Mouse (Mus musculus) lung, embryonic 15.5 days (tissue): ENCODE data around the gene Pde11a. TPM values are rescaled to one million over a fixed set of nuclear protein-coding genes. Genes with fewer than 3 reads are reported as not detected.
A peak's percentile ranks its signal among the peaks of the same experiment; 100 is the strongest.

Experiments used
- ATAC-seq: fragments of 200-750 bp; cut with Nextera tagmentation; 2 replicates; pipeline ENCODE4 v1.8.0; 2017; ENCODE audit warnings: moderate number of reproducible peaks, borderline replicate concordance; ENCODE audit not compliant: low FRiP score, low TSS enrichment; ENCODE audit errors: extremely low read depth
- H3K27ac ChIP-seq: fragments of 300-500 bp; sonication (generic); 2 replicates; pipeline ENCODE4 v1.5.1; 2015; ENCODE audit warnings: moderate library complexity, mild to moderate bottlenecking, inconsistent platforms
- H3K27me3 ChIP-seq: fragments of 300-500 bp; sonication (generic); 2 replicates; pipeline ENCODE4 v1.6.1; 2015; ENCODE audit warnings: inconsistent platforms
- H3K36me3 ChIP-seq: fragments of 300-500 bp; sonication (generic); 2 replicates; pipeline ENCODE4 v1.6.1; 2015; ENCODE audit warnings: inconsistent platforms
- H3K4me1 ChIP-seq: fragments of 300-500 bp; sonication (generic); 2 replicates; pipeline ENCODE4 v1.6.1; 2015; ENCODE audit warnings: inconsistent platforms
- H3K4me2 ChIP-seq: fragments of 300-500 bp; sonication (generic); 2 replicates; pipeline ENCODE4 v1.6.1; 2015; ENCODE audit warnings: inconsistent platforms, mild to moderate bottlenecking, moderate library complexity
- H3K4me3 ChIP-seq: fragments of 300-500 bp; sonication (generic); 2 replicates; pipeline ENCODE4 v1.5.1; 2015; ENCODE audit warnings: mild to moderate bottlenecking, inconsistent platforms
- H3K9ac ChIP-seq: fragments of 300-500 bp; sonication (generic); 2 replicates; pipeline ENCODE4 v1.6.1; 2015; ENCODE audit warnings: inconsistent platforms
- H3K9me3 ChIP-seq: fragments of 300-500 bp; sonication (generic); 2 replicates; pipeline ENCODE4 v1.6.1; 2016; ENCODE audit warnings: inconsistent platforms
- WGBS: fragments of 180-500 bp; shearing (Covaris S2); methylation state at CpG from one replicate; pipeline ENCODE4 v1.1.7; 2015; 5-methylcytosine and 5-hydroxymethylcytosine counted together
- microRNA-seq: library from miRNA; unstranded; fragments of <30 nt; microRNA quantifications from one replicate; pipeline ENCODE4, GENCODE M21; 2016
- polyA plus RNA-seq: library from polyadenylated mRNA; unstranded; fragments of >200 nt; fragmentation: Nextera tagmentation; extraction: Ambion mirVana; gene quantifications from 2 replicates; pipeline ENCODE4 v1.2.1, GENCODE M21; 2015

The Pde11a gene
- polyA plus RNA-seq, 1 experiment from 2014 or later: 0.14 TPM

DNA sequence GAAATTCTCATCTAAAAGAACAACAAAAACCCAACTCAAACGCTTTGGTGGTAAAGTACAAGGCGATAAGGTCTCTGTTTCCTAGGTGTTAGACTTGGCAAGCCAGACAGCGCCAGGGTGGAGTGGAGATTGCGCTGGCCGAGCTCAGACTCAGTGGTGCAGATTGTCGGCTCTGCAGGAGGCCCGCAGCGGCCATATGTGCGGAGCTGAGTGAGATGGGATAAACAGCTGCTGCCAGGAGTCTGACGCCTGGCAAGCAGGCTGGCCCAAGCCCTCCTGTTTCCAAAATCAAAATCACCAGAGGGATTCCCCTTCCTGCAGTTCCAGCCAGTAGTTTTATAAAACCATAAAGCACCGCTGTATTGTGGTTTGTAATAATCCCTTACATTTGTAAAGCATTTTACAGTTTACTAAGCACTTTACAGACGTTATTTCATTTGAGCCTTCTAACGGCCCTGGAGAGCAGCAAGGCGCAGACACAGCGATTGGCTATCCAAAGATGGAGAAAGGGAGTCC is 378.7 kb downstream of the Pde11a start:
- Histone ChIP-seq H3K9ac (no peak overlapping the region), H3K27me3 (no peaks in the 10 kb centered on the region), H3K36me3 (no peaks in the 10 kb centered on the region), H3K4me2 (peak overlapping the region; percentile 35), H3K9me3 (no peaks in the 10 kb centered on the region), H3K4me3 (no peak overlapping the region), H3K27ac (peak overlapping the region; percentile 82), H3K4me1 (peaks cover 32% of the 10 kb centered on the region)
- peak; percentile 73 for ATAC-seq
- 16% methylated on average over 15 of the region's 15 CpGs for WGBS

DNA sequence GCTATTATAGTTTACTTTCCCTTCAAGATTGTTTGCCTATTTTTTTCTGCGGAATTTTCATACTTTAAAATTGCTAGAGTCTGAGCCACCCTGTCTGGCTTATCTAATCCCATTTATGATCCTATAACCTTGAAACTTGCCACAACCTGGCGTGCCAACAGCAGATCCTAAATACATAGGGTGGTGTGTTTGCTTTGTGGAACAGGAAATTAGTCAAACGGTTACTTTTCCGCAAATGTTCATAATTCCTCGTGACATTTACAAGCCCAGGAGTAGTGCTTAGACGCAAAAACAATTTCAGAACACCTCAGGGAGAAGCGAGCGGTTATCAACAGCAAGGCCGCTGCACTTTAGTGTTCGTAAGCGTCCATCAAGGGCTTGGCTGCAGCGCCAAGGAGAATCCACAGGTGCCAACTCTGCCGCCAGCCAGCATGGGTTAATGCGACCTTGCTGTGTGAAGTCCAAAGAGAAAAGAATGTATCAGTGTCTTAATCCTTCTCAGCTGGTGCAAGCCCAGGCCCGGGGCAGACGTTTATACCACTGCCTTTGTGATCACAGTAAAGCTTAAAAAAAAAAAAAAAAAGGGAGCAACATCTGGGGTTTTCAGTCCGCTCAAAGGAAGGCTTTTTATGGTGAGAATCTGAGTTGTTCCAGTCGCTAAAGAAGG is 379.3 kb downstream of the Pde11a start:
- Histone ChIP-seq H3K27ac (peak overlapping the region; percentile 82), H3K9me3 (no peaks in the 10 kb centered on the region), H3K27me3 (no peaks in the 10 kb centered on the region), H3K4me3 (no peak overlapping the region), H3K36me3 (no peaks in the 10 kb centered on the region), H3K9ac (no peak overlapping the region), H3K4me1 (peaks cover 26% of the 10 kb centered on the region), H3K4me2 (peak overlapping the region; percentile 35)
- no peak for ATAC-seq
- 25% methylated on average over 18 of the region's 18 CpGs for WGBS

DNA sequence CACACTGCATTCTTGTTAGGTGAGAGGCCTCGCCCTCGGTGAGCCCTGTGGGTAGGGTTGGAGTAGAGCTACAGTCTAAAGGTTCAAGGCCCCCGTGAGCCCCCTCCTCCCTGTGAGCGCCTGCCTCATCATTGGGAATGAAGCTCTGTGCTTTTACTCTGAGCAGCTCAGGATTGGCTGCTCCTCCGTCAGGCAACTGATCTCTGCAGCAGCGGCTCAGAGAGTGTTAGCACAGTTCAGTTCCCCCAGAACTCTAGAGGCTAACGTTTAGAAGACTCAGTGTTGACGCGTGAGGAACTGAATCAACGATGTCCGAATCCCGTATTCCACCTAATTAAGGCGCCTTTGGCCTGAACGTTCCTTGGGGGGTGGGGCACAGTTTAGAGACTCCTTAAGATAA is 382.9 kb downstream of the Pde11a start:
- Histone ChIP-seq H3K9ac (no peak overlapping the region), H3K27me3 (no peaks in the 10 kb centered on the region), H3K4me1 (peaks cover 16% of the 10 kb centered on the region), H3K36me3 (no peaks in the 10 kb centered on the region), H3K27ac (no peak overlapping the region), H3K4me2 (no peak overlapping the region), H3K4me3 (no peak overlapping the region), H3K9me3 (no peaks in the 10 kb centered on the region)
- WGBS: 37% methylated on average over 14 of the region's 14 CpGs
- ATAC-seq: no peak

DNA sequence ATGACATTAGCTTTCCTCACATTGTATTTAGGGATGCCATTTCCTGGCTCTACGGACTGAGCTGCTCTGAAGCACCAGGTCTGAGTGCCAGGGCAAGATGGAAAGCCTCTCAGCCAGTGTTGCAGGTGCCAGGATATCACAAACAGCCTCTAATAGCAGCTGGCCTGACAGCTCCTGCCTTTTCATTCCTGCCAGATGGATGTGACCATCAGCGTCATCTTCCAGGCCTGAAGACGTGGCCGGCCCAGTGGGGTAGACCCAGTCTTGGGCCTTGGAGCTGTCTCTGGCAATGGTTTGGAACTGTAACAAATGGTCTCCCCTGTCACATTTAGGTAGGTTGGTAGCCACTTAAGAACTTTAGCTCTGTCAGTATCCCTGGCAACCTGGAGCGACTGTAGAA is 385.3 kb downstream of the Pde11a start:
- H3K36me3 ChIP-seq: no peaks in the 10 kb centered on the region
- H3K4me1 ChIP-seq: no peaks in the 10 kb centered on the region
- no peak for ATAC-seq
- H3K9me3 ChIP-seq: no peaks in the 10 kb centered on the region
- no peak overlapping the region for H3K4me3 ChIP-seq
- H3K27ac ChIP-seq: no peak overlapping the region
- H3K27me3 ChIP-seq: no peaks in the 10 kb centered on the region
- no peak overlapping the region for H3K4me2 ChIP-seq
- H3K9ac ChIP-seq: no peak overlapping the region
- WGBS: 87% methylated on average over 5 of the region's 5 CpGs

DNA sequence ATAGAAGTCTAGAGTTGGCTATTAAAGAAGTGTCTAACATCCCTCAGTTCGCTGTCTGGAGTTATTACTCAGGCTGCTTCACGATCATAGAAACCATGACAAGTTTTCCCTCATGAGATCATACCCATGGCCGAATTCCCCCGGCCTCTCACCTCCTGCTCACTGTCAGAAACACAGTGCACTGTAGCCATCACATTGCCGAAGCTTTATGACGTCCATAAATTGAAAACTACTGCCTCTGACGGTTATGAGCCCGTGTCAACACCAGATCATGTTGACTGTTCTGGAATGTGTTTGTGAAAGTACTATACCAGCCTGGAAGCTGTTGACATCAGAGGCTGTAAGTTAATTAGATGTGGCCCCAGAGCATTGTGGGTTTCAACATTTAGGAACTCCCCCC is 387.9 kb downstream of the Pde11a start:
- Histone ChIP-seq H3K4me1 (no peaks in the 10 kb centered on the region), H3K4me3 (no peak overlapping the region), H3K9me3 (no peaks in the 10 kb centered on the region), H3K9ac (no peak overlapping the region), H3K27ac (no peak overlapping the region), H3K36me3 (no peaks in the 10 kb centered on the region), H3K4me2 (no peak overlapping the region), H3K27me3 (no peaks in the 10 kb centered on the region)
- WGBS: 75% methylated on average over 8 of the region's 8 CpGs
- no peak for ATAC-seq

Small RNAs within 50 kb of the gene (microRNA-seq; reads per million reads assigned to microRNA genes)
- not detected for gene Gm44337

Other genes with a start within 250 kb of the Pde11a start
- gene Cyct, start 21.7 kb upstream of the Pde11a start, polyA plus RNA-seq: not detected in 2 replicates
- 12.3 and 12.6 TPM in 2 replicates for gene Rbm45, start 31.2 kb upstream of the Pde11a start, polyA plus RNA-seq
- gene Osbpl6, start 67.7 kb upstream of the Pde11a start, polyA plus RNA-seq: 18.1 and 21.1 TPM in 2 replicates